Mouse (Mus musculus) midbrain, postnatal 0 days (tissue): ENCODE data around the gene Morc4. TPM values are rescaled to one million over a fixed set of nuclear protein-coding genes. Genes with fewer than 3 reads are reported as not detected.
A peak's percentile ranks its signal among the peaks of the same experiment; 100 is the strongest.

Experiments used
- ATAC-seq: fragments of 200-750 bp; cut with Nextera tagmentation; 2 replicates; pipeline ENCODE4 v1.8.0; 2017; ENCODE audit warnings: moderate number of reproducible peaks, mild to moderate bottlenecking, moderate TSS enrichment, moderate library complexity; ENCODE audit not compliant: low FRiP score
- DNase-seq: peaks from one replicate; pipeline ENCODE4 v3.0.0-alpha.2; 2015; ENCODE audit warnings: low spot score
- H3K27ac ChIP-seq: fragments of 300-500 bp; sonication (generic); 2 replicates; pipeline ENCODE4 v1.5.1; 2014; ENCODE audit warnings: low read depth, mild to moderate bottlenecking, low read length, mixed read lengths
- H3K27me3 ChIP-seq: fragments of 300-500 bp; sonication (generic); 2 replicates; pipeline ENCODE4 v1.6.1; 2014; ENCODE audit warnings: low read length, control low read depth, mixed read lengths; ENCODE audit not compliant: insufficient read depth
- H3K36me3 ChIP-seq: fragments of 300-500 bp; sonication (generic); 2 replicates; pipeline ENCODE4 v1.6.1; 2014; ENCODE audit warnings: low read length, control low read depth, mixed read lengths; ENCODE audit not compliant: insufficient read depth
- H3K4me1 ChIP-seq: fragments of 300-500 bp; sonication (generic); 2 replicates; pipeline ENCODE4 v1.6.1; 2014; ENCODE audit warnings: mild to moderate bottlenecking, control low read depth, antibody characterized with exemption, low read length, mixed read lengths; ENCODE audit not compliant: insufficient read depth
- H3K4me2 ChIP-seq: fragments of 300-500 bp; sonication (generic); 2 replicates; pipeline ENCODE4 v1.6.1; 2014; ENCODE audit warnings: low read depth, mild to moderate bottlenecking, low read length, mixed read lengths; ENCODE audit not compliant: poor library complexity, severe bottlenecking
- H3K4me3 ChIP-seq: fragments of 300-500 bp; sonication (generic); 2 replicates; pipeline ENCODE4 v1.5.1; 2014; ENCODE audit warnings: low read depth, mild to moderate bottlenecking, low read length, moderate library complexity
- H3K9ac ChIP-seq: fragments of 300-500 bp; sonication (generic); replicated peaks from 2 replicates; pipeline ENCODE4 v1.6.1; 2014; ENCODE audit warnings: mild to moderate bottlenecking, low read length, moderate library complexity, mixed read lengths; ENCODE audit not compliant: poor library complexity, severe bottlenecking
- H3K9me3 ChIP-seq: fragments of 300-500 bp; sonication (generic); 2 replicates; pipeline ENCODE4 v1.6.1; 2016; ENCODE audit warnings: low read length, control low read depth
- CTCF ChIP-seq: IDR thresholded peaks from 2 replicates; pipeline ENCODE4 v1.5.1; 2016; ENCODE audit warnings: antibody characterized with exemption, mild to moderate bottlenecking
- WGBS: fragments of 180-500 bp; shearing (Covaris S2); extraction: QIAGEN DNeasy Blood & Tissue Kit; methylation state at CpG from one replicate; pipeline ENCODE4 v1.1.7; 2014; 5-methylcytosine and 5-hydroxymethylcytosine counted together
- polyA plus RNA-seq: library from polyadenylated mRNA; unstranded; fragments of >200 nt; fragmentation: Nextera tagmentation; extraction: Ambion mirVana; gene quantifications from 2 replicates; pipeline ENCODE4 v1.2.1, GENCODE M21; 2015
- total RNA-seq: library from RNA; depleted of rRNA; stranded (reverse); fragments of >200 nt; gene quantifications from 2 replicates; pipeline ENCODE4 v1.2.3, GENCODE M21; 2014

Morc4 gene
- total and polyA plus RNA-seq, 2 experiments from 2014 or later = 2.6 to 3.1 TPM

- peak; percentile 40; the same call in 1 of the 2 replicates for TF ChIP-seq CTCF
- ATAC-seq = peak; percentile 29; the same call in 1 of the 2 replicates
- H3K4me2 ChIP-seq = peak overlapping the region; percentile 62
- no peaks in the 10 kb centered on the region for H3K27me3 ChIP-seq
- peak overlapping the region; percentile 56 for H3K4me3 ChIP-seq
- H3K4me1 ChIP-seq = no peaks in the 10 kb centered on the region
- 23% methylated on average over 15 of the region's 15 CpGs for WGBS
- H3K36me3 ChIP-seq = no peaks in the 10 kb centered on the region
- H3K9me3 ChIP-seq = no peaks in the 10 kb centered on the region
- H3K27ac ChIP-seq = no peak overlapping the region
- no peak overlapping the region for H3K9ac ChIP-seq
- peak; percentile 33 for DNase-seq
These were observed 1.2 kb downstream of the Morc4 start for GRCm38 (mm10) chrX:139870300-139870711.

DNA sequence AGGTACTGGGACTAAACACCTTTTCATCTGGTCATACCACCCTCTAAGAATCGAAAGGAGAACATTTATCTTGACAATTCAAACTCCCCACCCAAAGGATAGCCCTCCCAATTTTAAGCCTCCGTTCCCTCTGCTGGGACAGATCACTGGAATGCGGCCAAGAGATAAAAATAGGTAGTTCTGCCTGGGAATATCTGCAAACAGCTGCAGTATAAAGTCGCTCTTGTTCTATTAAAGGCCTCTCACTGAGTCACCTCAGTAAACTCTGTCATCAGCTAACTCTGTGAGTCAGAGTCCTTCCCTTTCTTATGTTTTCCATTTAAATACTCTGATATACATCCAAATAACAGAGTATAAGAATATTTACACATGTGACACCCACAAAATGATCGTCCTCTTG lies 12.1 kb downstream of the Morc4 start:
- no peak for DNase-seq
- no peak overlapping the region for H3K4me3 ChIP-seq
- H3K36me3 ChIP-seq = no peaks in the 10 kb centered on the region
- TF ChIP-seq CTCF = no peak
- H3K9ac ChIP-seq = no peak overlapping the region
- 81% methylated on average over 5 of the region's 5 CpGs for WGBS
- no peak overlapping the region for H3K4me2 ChIP-seq
- no peak for ATAC-seq
- H3K27ac ChIP-seq = no peak overlapping the region
- H3K4me1 ChIP-seq = no peaks in the 10 kb centered on the region
- H3K27me3 ChIP-seq = no peaks in the 10 kb centered on the region
- H3K9me3 ChIP-seq = no peaks in the 10 kb centered on the region

DNA sequence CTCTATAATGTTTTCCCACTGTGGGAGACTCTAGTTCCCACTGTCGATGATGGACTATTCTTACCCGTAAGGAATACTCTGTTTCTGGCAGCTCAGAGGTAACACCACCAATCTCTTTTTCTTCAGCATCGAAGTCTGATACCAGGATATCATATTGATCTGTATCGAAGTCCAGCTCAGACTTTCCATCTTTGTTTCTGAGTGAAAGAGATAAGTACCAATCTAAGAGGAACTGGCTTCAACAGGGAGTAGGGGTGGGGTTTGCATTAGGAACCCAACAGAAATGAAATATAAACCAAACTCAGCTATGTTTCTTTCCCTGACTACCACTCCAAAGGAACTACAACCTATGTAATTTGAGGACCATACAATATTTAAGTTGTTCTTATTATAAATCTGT lies 16.7 kb downstream of the Morc4 start:
- no peak overlapping the region for H3K27ac ChIP-seq
- no peaks in the 10 kb centered on the region for H3K9me3 ChIP-seq
- no peaks in the 10 kb centered on the region for H3K36me3 ChIP-seq
- no peaks in the 10 kb centered on the region for H3K4me1 ChIP-seq
- H3K27me3 ChIP-seq = no peaks in the 10 kb centered on the region
- DNase-seq = no peak
- H3K4me3 ChIP-seq = no peak overlapping the region
- TF ChIP-seq CTCF = no peak
- no peak overlapping the region for H3K4me2 ChIP-seq
- WGBS = 93% methylated on average over 4 of the region's 4 CpGs
- no peak overlapping the region for H3K9ac ChIP-seq
- no peak for ATAC-seq

DNA sequence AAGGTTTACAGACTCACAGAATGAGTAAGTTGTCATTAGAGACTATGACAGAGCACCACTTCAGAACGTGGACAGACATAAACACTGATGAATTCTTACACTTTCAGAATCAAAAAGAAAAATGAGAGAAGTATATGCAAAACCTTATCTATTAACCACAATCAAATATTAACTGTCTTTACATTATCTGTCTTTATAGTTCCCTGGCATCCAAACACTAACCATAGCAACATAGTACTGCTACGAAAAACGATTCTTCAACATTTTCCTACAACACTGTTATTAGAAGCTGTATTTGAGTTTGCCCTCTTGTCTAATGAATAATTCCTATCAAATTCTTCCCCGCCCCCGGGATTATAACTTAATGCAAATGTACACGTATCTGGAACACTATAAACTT lies 30.4 kb downstream of the Morc4 start:
- H3K9ac ChIP-seq = no peak overlapping the region
- no peak for TF ChIP-seq CTCF
- H3K27ac ChIP-seq = no peak overlapping the region
- H3K9me3 ChIP-seq = no peaks in the 10 kb centered on the region
- H3K27me3 ChIP-seq = no peaks in the 10 kb centered on the region
- H3K4me1 ChIP-seq = no peaks in the 10 kb centered on the region
- 71% methylated on average over 6 of the region's 6 CpGs for WGBS
- H3K36me3 ChIP-seq = no peaks in the 10 kb centered on the region
- ATAC-seq (no peak), DNase-seq (no peak)
- H3K4me2 ChIP-seq = no peak overlapping the region
- H3K4me3 ChIP-seq = no peak overlapping the region

DNA sequence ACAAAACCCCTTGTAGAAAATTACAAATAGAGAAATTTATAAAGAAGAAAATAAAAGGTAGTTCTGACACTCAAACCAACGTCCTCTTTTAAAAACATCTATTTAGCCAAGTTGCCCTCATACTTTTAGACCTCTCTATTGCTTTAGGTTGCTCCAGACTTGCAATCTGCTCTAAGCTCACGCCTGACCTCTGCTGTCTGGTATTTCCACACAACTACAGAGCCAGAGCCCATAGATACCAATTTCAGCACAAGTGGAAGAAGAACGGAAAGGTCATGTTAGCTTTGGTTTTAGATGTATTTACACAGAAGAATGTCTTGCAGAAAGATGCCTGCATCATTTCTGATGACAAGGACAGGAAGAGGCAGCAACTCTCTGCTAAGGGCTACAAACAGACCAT lies 32.4 kb downstream of the Morc4 start:
- Histone ChIP-seq H3K27ac (no peak overlapping the region), H3K27me3 (no peaks in the 10 kb centered on the region), H3K9ac (no peak overlapping the region), H3K9me3 (no peaks in the 10 kb centered on the region), H3K36me3 (no peaks in the 10 kb centered on the region), H3K4me2 (no peak overlapping the region), H3K4me3 (no peak overlapping the region), H3K4me1 (no peaks in the 10 kb centered on the region)
- WGBS = 49% methylated on average over 3 of the region's 3 CpGs
- no peak for ATAC-seq
- DNase-seq = peak; percentile 1
- peak; percentile 63 for TF ChIP-seq CTCF

DNA sequence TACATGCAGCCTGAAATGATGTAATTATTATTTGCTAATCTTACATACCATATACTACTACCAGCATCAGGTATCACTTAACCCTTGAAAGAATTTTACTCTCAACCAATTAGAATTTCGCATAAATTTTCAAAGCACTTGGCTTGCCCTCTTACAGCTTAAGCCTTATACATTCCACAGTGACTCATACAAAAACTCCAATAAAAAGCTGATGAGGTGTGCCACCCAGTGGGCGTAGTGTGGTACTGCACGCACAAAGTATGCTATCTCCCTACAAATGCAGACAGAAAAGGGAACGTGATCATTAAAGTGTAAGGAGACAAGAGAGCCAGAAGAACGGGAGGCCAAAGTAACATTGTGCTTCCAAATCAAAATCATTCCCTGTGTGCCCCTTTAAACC lies 39.0 kb downstream of the Morc4 start:
- WGBS = 22% methylated on average over 5 of the region's 5 CpGs
- H3K27ac ChIP-seq = no peak overlapping the region
- TF ChIP-seq CTCF = peak; percentile 87
- H3K9ac ChIP-seq = no peak overlapping the region
- peaks cover 3% of the 10 kb centered on the region; the same call in 1 of the 2 replicates for H3K27me3 ChIP-seq
- no peaks in the 10 kb centered on the region for H3K9me3 ChIP-seq
- H3K4me1 ChIP-seq = no peaks in the 10 kb centered on the region
- H3K36me3 ChIP-seq = no peaks in the 10 kb centered on the region
- no peak overlapping the region for H3K4me3 ChIP-seq
- DNase-seq = peak; percentile 66
- no peak overlapping the region for H3K4me2 ChIP-seq
- no peak for ATAC-seq
